Mouse (Mus musculus) MEL (cell line): Measurements from ENCODE around the gene Figla. TPM values are rescaled to one million over a fixed set of nuclear protein-coding genes. Genes with fewer than 3 reads are reported as not detected.

Experiments
- polyA plus RNA-seq, 2 experiments: library from polyadenylated mRNA; stranded (reverse) in 1 of 2; unstranded in 1 of 2; fragments of >175 nt in 1 of 2; fragments of >200 nt in 1 of 2; gene quantifications; 2 replicates each; pipeline versions ENCODE4 v1.2.1 to v1.2.4; 2012; ENCODE audit warnings: low replicate concordance in 2 of 2, low read depth in 1 of 2; ENCODE audit not compliant: insufficient read length in 2 of 2, insufficient read depth in 1 of 2, missing spikeins in 1 of 2
- total RNA-seq: library from RNA; depleted of rRNA; stranded (reverse); fragments of 300-350 nt; gene quantifications from 2 replicates; pipeline ENCODE4 v1.2.3, GENCODE M21; 2012; rRNA removed

Figla gene
- total and polyA plus RNA-seq, 3 experiments: not detected

Other genes starting within 250 kb of the Figla start
- gene Nat8f6, start 195.2 kb upstream of the Figla start, total RNA-seq: not detected in 2 replicates
- not detected for gene Nat8f6, start 195.2 kb upstream of the Figla start, polyA plus RNA-seq
- not detected in 2 replicates for gene Nat8f5, start 195.2 kb upstream of the Figla start, total RNA-seq
- gene Nat8f5, start 195.2 kb upstream of the Figla start, polyA plus RNA-seq: not detected
- gene Nat8, start 184.1 kb upstream of the Figla start, total RNA-seq: not detected in 2 replicates
- gene Nat8, start 184.1 kb upstream of the Figla start, polyA plus RNA-seq: under 1 TPM in 1 of 2 experiments, not detected in 1; 0.10 TPM
- gene Nat8f2, start 147.0 kb upstream of the Figla start, total RNA-seq: 0.03 and 0.12 TPM in 2 replicates
- under 1 TPM in 1 of 2 experiments, not detected in 1; 0.06 TPM for gene Nat8f2, start 147.0 kb upstream of the Figla start, polyA plus RNA-seq
- 2.3 and 3.0 TPM in 2 replicates for gene Nat8f4, start 111.3 kb upstream of the Figla start, total RNA-seq
- 1 to 10 TPM in 1 of 2 experiments, not detected in 1; 2.6 TPM for gene Nat8f4, start 111.3 kb upstream of the Figla start, polyA plus RNA-seq
- 63.3 and 66.5 TPM in 2 replicates for gene Tprkb, start 104.3 kb upstream of the Figla start, total RNA-seq
- gene Tprkb, start 104.3 kb upstream of the Figla start, polyA plus RNA-seq: 10 to 100 TPM; 85.1 to 87.6 TPM
- gene Nat8f1, start 100.5 kb upstream of the Figla start, total RNA-seq: 5.3 and 5.7 TPM in 2 replicates
- gene Nat8f1, start 100.5 kb upstream of the Figla start, polyA plus RNA-seq: 1 to 10 TPM in 1 of 2 experiments, not detected in 1; 6.9 TPM
- gene Dusp11, start 54.5 kb upstream of the Figla start, total RNA-seq: 33.2 and 34.8 TPM in 2 replicates
- 10 to 100 TPM; 22.4 to 42.3 TPM for gene Dusp11, start 54.5 kb upstream of the Figla start, polyA plus RNA-seq
- 129 and 162 TPM in 2 replicates for gene Add2, start 12.5 kb downstream of the Figla start, total RNA-seq
- gene Add2, start 12.5 kb downstream of the Figla start, polyA plus RNA-seq: 100 to 1,000 TPM in 1 of 2 experiments, 10 to 100 TPM in 1; 85.0 to 191 TPM
- gene Tgfa, start 179.1 kb downstream of the Figla start, total RNA-seq: 6.6 and 7.8 TPM in 2 replicates
- 1 to 10 TPM in 1 of 2 experiments, not detected in 1; 9.1 TPM for gene Tgfa, start 179.1 kb downstream of the Figla start, polyA plus RNA-seq